Mouse (Mus musculus) ES-E14 (cell line): ENCODE measurements around the gene Sufu. TPM values are rescaled to one million over a fixed set of nuclear protein-coding genes. Genes with fewer than 3 reads are reported as not detected.

ENCODE experiments used
- DNase-seq: peaks from one replicate; pipeline ENCODE4 v3.0.0-alpha.2; 2013; ENCODE audit warnings: low read depth, low spot score
- H3K27ac ChIP-seq: 2 replicates; pipeline ENCODE4 v1.5.1; 2012; ENCODE audit warnings: low read depth, mild to moderate bottlenecking, low read length, moderate library complexity, mixed read lengths; ENCODE audit not compliant: poor library complexity, insufficient read depth, severe bottlenecking
- H3K36me3 ChIP-seq: 2 replicates; pipeline ENCODE4 v1.6.1; 2012; ENCODE audit warnings: mild to moderate bottlenecking, low read length, moderate library complexity, mixed read lengths; ENCODE audit not compliant: control insufficient read depth, poor library complexity, insufficient read depth, severe bottlenecking
- H3K4me1 ChIP-seq, 2 experiments: fragments of 150-350 bp in 1 of 2; sonication (generic) in 1 of 2; 2 replicates each; pipeline ENCODE4 v1.6.1; 2012; ENCODE audit warnings: low read length in 2 of 2, mild to moderate bottlenecking in 1 of 2, mixed read lengths in 1 of 2; ENCODE audit not compliant: control insufficient read depth in 2 of 2, insufficient read depth in 2 of 2, poor library complexity in 1 of 2
- H3K4me3 ChIP-seq, 2 experiments: fragments of 150-350 bp in 1 of 2; sonication (generic) in 1 of 2; 2 replicates each; pipeline ENCODE4 v1.5.1; 2012; ENCODE audit warnings: low read length in 2 of 2, low read depth in 1 of 2, mild to moderate bottlenecking in 1 of 2, mixed read lengths in 1 of 2; ENCODE audit not compliant: insufficient read depth in 1 of 2, poor library complexity in 1 of 2, severe bottlenecking in 1 of 2
- H3K9ac ChIP-seq: 2 replicates; pipeline ENCODE4 v1.6.1; 2012; ENCODE audit warnings: low read depth, mild to moderate bottlenecking, low read length, mixed read lengths; ENCODE audit not compliant: poor library complexity, insufficient read depth, severe bottlenecking
- H3K9me3 ChIP-seq: fragments of 150-350 bp; sonication (generic); 2 replicates; pipeline ENCODE4 v1.6.1; 2012; ENCODE audit warnings: low read depth, mild to moderate bottlenecking, low read length; ENCODE audit not compliant: control insufficient read depth, insufficient read depth
- CHD2 ChIP-seq: IDR thresholded peaks from 2 replicates; pipeline ENCODE4 v1.6.1; 2014; ENCODE audit warnings: mild to moderate bottlenecking, low read depth, low read length, inconsistent platforms
- HCFC1 ChIP-seq: IDR thresholded peaks from 2 replicates; pipeline ENCODE4 v1.6.1; 2012; ENCODE audit warnings: low read length, inconsistent platforms, borderline replicate concordance; ENCODE audit not compliant: insufficient read depth
- MAFK ChIP-seq: IDR thresholded peaks from 2 replicates; pipeline ENCODE4 v1.6.1; 2014; ENCODE audit warnings: mild to moderate bottlenecking, low read depth, low read length, inconsistent platforms; ENCODE audit not compliant: insufficient read depth
- ZC3H11A ChIP-seq: IDR thresholded peaks from 2 replicates; pipeline ENCODE4 v1.6.1; 2012; ENCODE audit warnings: low read depth, mild to moderate bottlenecking, inconsistent platforms, low read length, borderline replicate concordance
- ZNF384 ChIP-seq: IDR thresholded peaks from 2 replicates; pipeline ENCODE4 v1.6.1; 2012; ENCODE audit warnings: low read depth, low read length, inconsistent platforms
- in situ Hi-C, 2 experiments: fragments of 600-800 bp; cut with MboI; formaldehyde crosslinking; loops; one replicate each; pipeline ENCODE4 v1.15.1; 2025; ENCODE audit warnings: low sequenced_read_pairs in 2 of 2, inconsistent platforms in 1 of 2; ENCODE audit not compliant: unreplicated experiment in 2 of 2
- total RNA-seq: library from RNA; depleted of rRNA; stranded (reverse); fragments of 300-350 nt; gene quantifications from 2 replicates; pipeline ENCODE4 v1.2.3, GENCODE M21; 2012

The Sufu gene
- total RNA-seq, 1 experiment: 14.5 TPM

GRCm38 (mm10) chr19:46420410-46420809 is 23.7 kb downstream of the Sufu start:
- in situ Hi-C loops: no loop called here
- H3K4me3 ChIP-seq: no peak overlapping the region
- H3K9me3 ChIP-seq: no peaks in the 10 kb centered on the region
- no peak for DNase-seq
- no peaks in the 10 kb centered on the region; the same call in 1 of the 2 replicates for H3K36me3 ChIP-seq
- peaks cover 0 to 14% of the 10 kb centered on the region in 2 experiments; a peak in 1 of 4 replicates for H3K4me1 ChIP-seq
- no peak overlapping the region for H3K27ac ChIP-seq
- no peak overlapping the region for H3K9ac ChIP-seq
- no peak for TF ChIP-seq ZC3H11A
- TF ChIP-seq MAFK: no peak
- no peak for TF ChIP-seq HCFC1
- TF ChIP-seq ZNF384: no peak
- no peak for TF ChIP-seq CHD2

GRCm38 (mm10) chr19:46422384-46423338 is 26.0 kb downstream of the Sufu start:
- H3K9ac ChIP-seq: no peak overlapping the region
- TF ChIP-seq HCFC1 (no peak), ZNF384 (no peak), ZC3H11A (no peak), MAFK (no peak), CHD2 (no peak)
- no peaks in the 10 kb centered on the region for H3K9me3 ChIP-seq
- no peaks in the 10 kb centered on the region; the same call in 1 of the 2 replicates for H3K36me3 ChIP-seq
- peaks cover 0 to 11% of the 10 kb centered on the region in 2 experiments; a peak in 1 of 4 replicates for H3K4me1 ChIP-seq
- in situ Hi-C loops: no loop called here
- no peak overlapping the region for H3K4me3 ChIP-seq
- DNase-seq: no peak
- H3K27ac ChIP-seq: no peak overlapping the region

GRCm38 (mm10) chr19:46425266-46425665 is 28.6 kb downstream of the Sufu start:
- in situ Hi-C loops: no loop called here

GRCm38 (mm10) chr19:46426488-46426887 is 29.8 kb downstream of the Sufu start:
- no peak for DNase-seq
- H3K27ac ChIP-seq: no peak overlapping the region
- peaks cover 2 to 5% of the 10 kb centered on the region in 2 experiments; a peak in 2 of 4 replicates for H3K4me1 ChIP-seq
- no peaks in the 10 kb centered on the region; the same call in 1 of the 2 replicates for H3K36me3 ChIP-seq
- in situ Hi-C loops: no loop called here
- no peaks in the 10 kb centered on the region for H3K9me3 ChIP-seq
- H3K4me3 ChIP-seq: no peak overlapping the region
- TF ChIP-seq CHD2 (no peak), ZNF384 (no peak), HCFC1 (no peak), MAFK (no peak), ZC3H11A (no peak)
- H3K9ac ChIP-seq: no peak overlapping the region

More at GRCm38 (mm10) chr19:46425266-46425665, 28.6 kb downstream of the Sufu start:
- H3K27ac ChIP-seq: no peak overlapping the region
- no peak for DNase-seq
- H3K4me1 ChIP-seq: peaks cover 0 to 7% of the 10 kb centered on the region in 2 experiments; a peak in 1 of 4 replicates
- no peaks in the 10 kb centered on the region for H3K9me3 ChIP-seq
- TF ChIP-seq ZC3H11A: no peak
- no peak for TF ChIP-seq MAFK
- no peak for TF ChIP-seq ZNF384
- TF ChIP-seq CHD2: no peak
- TF ChIP-seq HCFC1: no peak
- no peak overlapping the region for H3K9ac ChIP-seq
- no peak overlapping the region for H3K4me3 ChIP-seq
- H3K36me3 ChIP-seq: no peaks in the 10 kb centered on the region; the same call in 1 of the 2 replicates
